In the genomic region with DNA sequence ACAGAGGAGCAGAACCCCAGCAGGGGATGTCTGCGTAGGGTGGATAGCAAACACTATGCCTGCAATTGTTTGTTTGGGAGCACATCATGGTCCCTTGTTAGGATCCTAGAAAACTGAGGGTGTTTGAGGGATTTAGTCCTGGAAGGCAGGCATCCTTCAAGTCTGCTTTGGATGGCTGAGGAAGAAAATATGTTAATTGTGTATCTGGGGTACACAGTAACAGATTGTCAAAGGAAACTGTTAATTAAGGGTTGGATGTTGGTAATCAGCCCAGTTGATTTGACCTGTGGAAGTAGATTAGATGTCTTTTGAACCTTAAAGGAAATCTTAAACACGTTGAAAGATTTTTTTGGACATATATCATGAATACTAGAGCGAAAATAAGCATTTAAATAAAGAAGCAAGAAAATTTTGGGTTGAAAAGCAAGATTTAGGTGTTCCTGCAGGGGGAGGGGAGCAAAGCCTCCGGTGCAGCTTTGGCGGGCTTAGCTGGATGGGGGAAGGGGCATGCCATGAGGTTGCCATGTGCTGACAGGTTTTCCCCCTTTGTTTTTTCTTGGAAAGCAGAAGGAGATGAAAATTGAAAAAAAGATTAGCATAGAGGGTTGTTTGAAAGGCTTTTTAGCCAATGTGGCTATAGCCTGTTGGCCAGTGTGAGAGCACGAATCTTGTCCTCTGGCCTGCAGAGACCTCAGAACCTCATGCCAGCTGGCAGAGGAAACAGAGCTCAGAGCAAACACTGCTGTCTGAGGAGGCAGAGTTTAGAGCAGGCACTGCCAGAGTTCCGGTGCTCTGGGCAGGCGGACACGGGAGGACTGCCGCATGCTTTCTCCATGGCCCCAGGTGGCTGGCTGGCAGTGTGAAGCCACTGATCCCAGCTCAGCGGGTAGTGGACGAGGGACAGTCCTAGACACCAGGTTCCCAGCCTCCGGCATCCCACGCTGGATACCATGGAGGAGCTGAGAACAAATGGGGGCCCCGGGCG, we compare ENCODE assay signal across 10 mouse cellular contexts. TPM values are rescaled to one million over a fixed set of nuclear protein-coding genes. Genes with fewer than 3 reads are reported as not detected.
DNase-seq lines count a peak whose midpoint lies in the region; ATAC-seq and TF ChIP-seq lines count a peak whose summit lies in the region.
"Had no signal": no experiment of that assay in that cellular context is flagged by ENCODE, and none has a peak within 500 bp of the region (broad histone marks: within the 10 kb centered on the region; RNA-seq: fewer than 3 reads in every experiment).

No protein-coding gene starts in this region.

- H3K27me3 ChIP-seq in E14TG2a.4 (ENCODE audit: insufficient read depth, low read length): no peaks in the 10 kb centered on the region
- H3K27me3 ChIP-seq: limb, embryonic 12.5 days; neural tube, embryonic 12.5 days had no signal

- peak overlapping the region; percentile 68 for H3K4me3 ChIP-seq in E14TG2a.4 (replicated peaks; ENCODE audit: low read length)
- H3K4me3 ChIP-seq: limb, embryonic 12.5 days; neural tube, embryonic 12.5 days had no signal

- peaks cover 45% of the 10 kb centered on the region for H3K4me1 ChIP-seq in E14TG2a.4 (replicated peaks; ENCODE audit: low read depth, low read length)
- H3K4me1 ChIP-seq: neural tube, embryonic 12.5 days had no signal

- intact Hi-C loops in heart, postnatal 25 days (cut with DNase I): no loop called here

- 0 out of 2 replicates have a peak, but pooled peaks have one; percentile 50 for ATAC-seq in frontal cortex, adult (ENCODE audit: low TSS enrichment)

- no peak for TF ChIP-seq CTCF in E14TG2a.4 (conservative IDR thresholded peaks at IDR 0.05; ENCODE audit: low read length)

- DNase-seq in frontal cortex, postnatal 25 days (ENCODE audit: low spot score in 2 of 2): no peak
- peak; percentile 87 to 89 for DNase-seq in cerebellum, postnatal 10 days
- peak; percentile 32 for DNase-seq in heart, postnatal 25 days (ENCODE audit: low spot score)
- no peak for DNase-seq in urinary bladder, postnatal 14 days (ENCODE audit: low spot score)
- DNase-seq in retina, postnatal 1 day: no peak
- DNase-seq in right cerebral cortex, adult 18-20 months: no peak

- H3K36me3 ChIP-seq in E14TG2a.4 (ENCODE audit: insufficient read depth, low read length): peaks cover 36% of the 10 kb centered on the region

- H3K9me3 ChIP-seq in E14TG2a.4 (ENCODE audit: low read length): no peaks in the 10 kb centered on the region
- H3K9me3 ChIP-seq: neural tube, embryonic 12.5 days had no signal

RNA-seq across cellular contexts. Expression of a gene that starts 13.6 kb away (rescaled TPM):
- 10 to 100 TPM; 26.3 to 28.1 TPM for total RNA-seq in heart, postnatal 25 days (2021)

RNA-seq across cellular contexts. Expression of a gene that starts 34.9 kb away (rescaled TPM):
- 10 to 100 TPM; 91.3 to 94.0 TPM for total RNA-seq in heart, postnatal 25 days (2021)

RNA-seq across cellular contexts. Expression of a gene that starts 40.2 kb away (rescaled TPM):
- 10 to 100 TPM in 1 of 2 experiments, 1 to 10 TPM in 1; 9.3 to 11.5 TPM for total RNA-seq in heart, postnatal 25 days (2021)

RNA-seq across cellular contexts. Expression of a gene that starts 45.9 kb away (rescaled TPM):
- total RNA-seq in heart, postnatal 25 days (2021): 10 to 100 TPM; 24.5 to 25.6 TPM

Comparison
In these comparisons a context has a peak if more than half of its experiments do, and no peak if none do; other contexts are left out.
1. DNase-seq: peak in cerebellum, postnatal 10 days (2 of 2) and heart, postnatal 25 days (single experiment); none in frontal cortex, postnatal 25 days (0 of 2), urinary bladder, postnatal 14 days (single experiment), retina, postnatal 1 day (single experiment) and right cerebral cortex, adult 18-20 months (single experiment).